Mouse (Mus musculus): ENCODE data around the gene Gm43738. TPM values are rescaled to one million over a fixed set of nuclear protein-coding genes. Genes with fewer than 3 reads are reported as not detected.
A peak's percentile ranks its signal among the peaks of the same experiment; 100 is the strongest.
"Not testable (repeated sequence)": the region's sequence is repeated elsewhere in the genome, so short reads cannot be mapped to it uniquely, and the experiment has no call there.

Gene Gm43738
- polyA plus RNA-seq, 1 experiment from 2014 or later, result not detected

- H3K4me3 ChIP-seq, result no peak overlapping the region
- WGBS, result 85% methylated on average over 10 of the region's 10 CpGs
- peaks cover 5% of the 10 kb centered on the region for H3K27me3 ChIP-seq
- H3K4me2 ChIP-seq, result no peak overlapping the region
- no peak for ATAC-seq (ENCODE audit: low FRiP score)
- peaks cover 40% of the 10 kb centered on the region for H3K4me1 ChIP-seq (replicated peaks)
- H3K36me3 ChIP-seq, result peaks cover 55% of the 10 kb centered on the region
- H3K9me3 ChIP-seq, result no peaks in the 10 kb centered on the region
- H3K27ac ChIP-seq, result peak overlapping the region; percentile 89; the same call in 1 of the 2 replicates
- H3K9ac ChIP-seq, result no peak overlapping the region
Observed at GRCm38 (mm10) chr3:89094021-89094420, 6.9 kb downstream of the Gm43738 start.

GRCm38 (mm10) chr3:89093175-89093574, 7.7 kb downstream of the Gm43738 start, which contains the start of gene Rusc1:
Rusc1 (minus strand) TSS chr3:89093311.
- peaks cover 45% of the 10 kb centered on the region for H3K4me1 ChIP-seq (replicated peaks)
- H3K4me3 ChIP-seq, result peak within 1 kb of the TSS; percentile 69
- H3K4me2 ChIP-seq, result peak within 1 kb of the TSS; percentile 91
- H3K27ac ChIP-seq, result peak within 1 kb of the TSS; percentile 89
- peak; percentile 85 for ATAC-seq (ENCODE audit: low FRiP score)
- WGBS, result under 1% methylated on average over 18 of the region's 18 CpGs
- peaks cover 14% of the 10 kb centered on the region for H3K27me3 ChIP-seq
- H3K36me3 ChIP-seq, result peaks cover 55% of the 10 kb centered on the region
- peak within 1 kb of the TSS; percentile 90 for H3K9ac ChIP-seq
- H3K9me3 ChIP-seq, result no peaks in the 10 kb centered on the region

GRCm38 (mm10) chr3:89092509-89093090, 8.3 kb downstream of the Gm43738 start:
- Histone ChIP-seq H3K4me1 (replicated peaks) (peaks cover 49% of the 10 kb centered on the region), H3K36me3 (peaks cover 56% of the 10 kb centered on the region)
- 14% methylated on average over 11 of the region's 11 CpGs for WGBS

GRCm38 (mm10) chr3:89091811-89092508, 8.9 kb downstream of the Gm43738 start:
- peak overlapping the region; percentile 91 for H3K4me2 ChIP-seq
- H3K36me3 ChIP-seq, result peaks cover 56% of the 10 kb centered on the region
- peak overlapping the region; percentile 89 for H3K27ac ChIP-seq
- peaks cover 54% of the 10 kb centered on the region for H3K4me1 ChIP-seq (replicated peaks)
- WGBS, result 6% methylated on average over 20 of the region's 20 CpGs
- ATAC-seq (ENCODE audit: low FRiP score), result no peak
- H3K4me3 ChIP-seq, result peak overlapping the region; percentile 69
- peaks cover 18% of the 10 kb centered on the region for H3K27me3 ChIP-seq
- peak overlapping the region; percentile 90 for H3K9ac ChIP-seq
- no peaks in the 10 kb centered on the region for H3K9me3 ChIP-seq

More at GRCm38 (mm10) chr3:89092509-89093090, 8.3 kb downstream of the Gm43738 start:
- H3K9ac ChIP-seq, result peak overlapping the region; percentile 90
- H3K27me3 ChIP-seq, result peaks cover 18% of the 10 kb centered on the region
- H3K9me3 ChIP-seq, result no peaks in the 10 kb centered on the region
- peak; percentile 33 for ATAC-seq (ENCODE audit: low FRiP score)
- H3K4me3 ChIP-seq, result peak overlapping the region; percentile 69
- peak overlapping the region; percentile 89 for H3K27ac ChIP-seq
- H3K4me2 ChIP-seq, result peak overlapping the region; percentile 91

- Histone ChIP-seq H3K36me3 (peaks cover 56% of the 10 kb centered on the region), H3K4me2 (peak overlapping the region; percentile 91), H3K27ac (peak overlapping the region; percentile 89), H3K9ac (peak overlapping the region; percentile 90), H3K4me1 (replicated peaks) (peaks cover 57% of the 10 kb centered on the region), H3K4me3 (peak overlapping the region; percentile 69), H3K9me3 (no peaks in the 10 kb centered on the region), H3K27me3 (peaks cover 18% of the 10 kb centered on the region)
- under 1% methylated on average over 74 of the region's 74 CpGs for WGBS
- ATAC-seq (ENCODE audit: low FRiP score), result peak; percentile 24
Observed at GRCm38 (mm10) chr3:89090694-89091655, 9.9 kb downstream of the Gm43738 start.

- Histone ChIP-seq H3K36me3 (peaks cover 55% of the 10 kb centered on the region), H3K9me3 (no peaks in the 10 kb centered on the region), H3K27me3 (peaks cover 18% of the 10 kb centered on the region), H3K4me2 (peak overlapping the region; percentile 91), H3K9ac (peak overlapping the region; percentile 90), H3K4me1 (replicated peaks) (peaks cover 57% of the 10 kb centered on the region), H3K27ac (peak overlapping the region; percentile 89), H3K4me3 (peak overlapping the region; percentile 69)
- ATAC-seq (ENCODE audit: low FRiP score), result peak; percentile 65
- under 1% methylated on average over 40 of the region's 40 CpGs for WGBS
Observed at GRCm38 (mm10) chr3:89089882-89090591, 10.9 kb downstream of the Gm43738 start.

GRCm38 (mm10) chr3:89088974-89089373, 11.9 kb downstream of the Gm43738 start:
- Histone ChIP-seq H3K9ac (peak overlapping the region; percentile 90), H3K4me2 (peak overlapping the region; percentile 91), H3K27me3 (peaks cover 18% of the 10 kb centered on the region), H3K36me3 (peaks cover 55% of the 10 kb centered on the region), H3K4me1 (replicated peaks) (peaks cover 56% of the 10 kb centered on the region), H3K27ac (no peak overlapping the region), H3K9me3 (no peaks in the 10 kb centered on the region), H3K4me3 (peak overlapping the region; percentile 69)
- WGBS, result 67% methylated on average over 14 of the region's 14 CpGs
- ATAC-seq (ENCODE audit: low FRiP score), result no peak

- Histone ChIP-seq H3K36me3 (peaks cover 57% of the 10 kb centered on the region), H3K9ac (no peak overlapping the region), H3K4me3 (no peak overlapping the region), H3K9me3 (no peaks in the 10 kb centered on the region), H3K27me3 (peaks cover 18% of the 10 kb centered on the region), H3K4me1 (replicated peaks) (peaks cover 51% of the 10 kb centered on the region), H3K4me2 (no peak overlapping the region), H3K27ac (no peak overlapping the region)
- 32% methylated on average over 21 of the region's 21 CpGs for WGBS
- no peak for ATAC-seq (ENCODE audit: low FRiP score)
Observed at GRCm38 (mm10) chr3:89087338-89088110, 13.4 kb downstream of the Gm43738 start.

GRCm38 (mm10) chr3:89084654-89085190, 16.2 kb downstream of the Gm43738 start:
- H3K4me1 ChIP-seq (replicated peaks), result peaks cover 27% of the 10 kb centered on the region
- peaks cover 18% of the 10 kb centered on the region for H3K27me3 ChIP-seq
- H3K27ac ChIP-seq, result no peak overlapping the region
- H3K9me3 ChIP-seq, result no peaks in the 10 kb centered on the region
- H3K36me3 ChIP-seq, result peaks cover 71% of the 10 kb centered on the region
- no peak overlapping the region for H3K9ac ChIP-seq
- no peak overlapping the region for H3K4me2 ChIP-seq
- H3K4me3 ChIP-seq, result no peak overlapping the region
- ATAC-seq (ENCODE audit: low FRiP score), result no peak
- WGBS, result 85% methylated on average over 12 of the region's 12 CpGs

GRCm38 (mm10) chr3:89084133-89084532, 16.8 kb downstream of the Gm43738 start:
- WGBS, result 83% methylated on average over 2 of the region's 2 CpGs

GRCm38 (mm10) chr3:89082287-89082686, 18.6 kb downstream of the Gm43738 start:
- peaks cover 69% of the 10 kb centered on the region for H3K36me3 ChIP-seq
- H3K4me2 ChIP-seq; H3K27me3 ChIP-seq; H3K9me3 ChIP-seq; ATAC-seq (ENCODE audit: low FRiP score); H3K4me3 ChIP-seq; H3K27ac ChIP-seq; H3K9ac ChIP-seq; H3K4me1 ChIP-seq (replicated peaks): not testable (repeated sequence)

More at GRCm38 (mm10) chr3:89084133-89084532, 16.8 kb downstream of the Gm43738 start:
- Histone ChIP-seq H3K9me3 (no peaks in the 10 kb centered on the region), H3K27ac (no peak overlapping the region), H3K4me2 (no peak overlapping the region), H3K4me1 (replicated peaks) (peaks cover 21% of the 10 kb centered on the region), H3K27me3 (peaks cover 13% of the 10 kb centered on the region), H3K36me3 (peaks cover 75% of the 10 kb centered on the region), H3K9ac (no peak overlapping the region), H3K4me3 (no peak overlapping the region)
- ATAC-seq (ENCODE audit: low FRiP score), result no peak
